Mouse (Mus musculus): ENCODE measurements around the gene Vwa7. TPM values are rescaled to one million over a fixed set of nuclear protein-coding genes. Genes with fewer than 3 reads are reported as not detected.
"Not testable (repeated sequence)": the region's sequence is repeated elsewhere in the genome, so short reads cannot be mapped to it uniquely, and the experiment has no call there.

Gene Vwa7
- total RNA-seq, 1 experiment = 0.31 TPM

- H3K9me3 ChIP-seq (ENCODE audit: control insufficient read depth, insufficient read depth, low read depth, low read length) = no peaks in the 10 kb centered on the region
- in situ Hi-C loops (cut with MboI; ENCODE audit: low sequenced_read_pairs in 2 of 2, unreplicated experiment in 2 of 2) = no loop called here
- H3K36me3 ChIP-seq (ENCODE audit: control insufficient read depth, insufficient read depth, low read length, poor library complexity, severe bottlenecking) = peaks cover 10% of the 10 kb centered on the region
- H3K9ac ChIP-seq (ENCODE audit: insufficient read depth, low read depth, low read length, poor library complexity, severe bottlenecking) = no peak overlapping the region
- H3K4me3 ChIP-seq (ENCODE audit: insufficient read depth in 1 of 2, low read depth in 1 of 2, low read length in 2 of 2, poor library complexity in 1 of 2, severe bottlenecking in 1 of 2) = no peak overlapping the region
- TF ChIP-seq ZC3H11A (IDR thresholded peaks at IDR 0.05; ENCODE audit: borderline replicate concordance, low read depth, low read length) (no peak), CHD2 (IDR thresholded peaks at IDR 0.05; ENCODE audit: low read depth, low read length) (no peak), MAFK (IDR thresholded peaks at IDR 0.05; ENCODE audit: insufficient read depth, low read depth, low read length) (no peak), ZNF384 (IDR thresholded peaks at IDR 0.05; ENCODE audit: low read depth, low read length) (no peak), HCFC1 (IDR thresholded peaks at IDR 0.05; ENCODE audit: borderline replicate concordance, insufficient read depth, low read length) (no peak)
- H3K4me1 ChIP-seq (ENCODE audit: control insufficient read depth in 2 of 2, insufficient read depth in 2 of 2, low read length in 2 of 2, poor library complexity in 1 of 2) = peaks cover 4 to 11% of the 10 kb centered on the region in 2 experiments; a peak in 3 of 4 replicates
- no peak for DNase-seq (ENCODE audit: low read depth, low spot score)
- no peak overlapping the region for H3K27ac ChIP-seq (ENCODE audit: insufficient read depth, low read depth, low read length, poor library complexity, severe bottlenecking)
These were observed 19.8 kb upstream of the Vwa7 start for GRCm38 (mm10) chr17:34996411-34997141.

GRCm38 (mm10) chr17:34997142-34997483, 19.3 kb upstream of the Vwa7 start:
- TF ChIP-seq HCFC1 (IDR thresholded peaks at IDR 0.05; ENCODE audit: borderline replicate concordance, insufficient read depth, low read length) = no peak
- no peak for TF ChIP-seq MAFK (IDR thresholded peaks at IDR 0.05; ENCODE audit: insufficient read depth, low read depth, low read length)
- no peak for TF ChIP-seq ZNF384 (IDR thresholded peaks at IDR 0.05; ENCODE audit: low read depth, low read length)
- TF ChIP-seq ZC3H11A (IDR thresholded peaks at IDR 0.05; ENCODE audit: borderline replicate concordance, low read depth, low read length) = no peak
- no peak for TF ChIP-seq CHD2 (IDR thresholded peaks at IDR 0.05; ENCODE audit: low read depth, low read length)
- Histone ChIP-seq H3K4me1 (ENCODE audit: control insufficient read depth in 2 of 2, insufficient read depth in 2 of 2, low read length in 2 of 2, poor library complexity in 1 of 2) (peaks cover 5 to 11% of the 10 kb centered on the region in 2 experiments; a peak in 3 of 4 replicates), H3K4me3 (ENCODE audit: insufficient read depth in 1 of 2, low read depth in 1 of 2, low read length in 2 of 2, poor library complexity in 1 of 2, severe bottlenecking in 1 of 2) (no peak overlapping the region), H3K27ac (ENCODE audit: insufficient read depth, low read depth, low read length, poor library complexity, severe bottlenecking) (no peak overlapping the region), H3K36me3 (ENCODE audit: control insufficient read depth, insufficient read depth, low read length, poor library complexity, severe bottlenecking) (peaks cover 10% of the 10 kb centered on the region), H3K9me3 (ENCODE audit: control insufficient read depth, insufficient read depth, low read depth, low read length) (no peaks in the 10 kb centered on the region), H3K9ac (ENCODE audit: insufficient read depth, low read depth, low read length, poor library complexity, severe bottlenecking) (no peak overlapping the region)
- no peak for DNase-seq (ENCODE audit: low read depth, low spot score)
- in situ Hi-C loops (cut with MboI; ENCODE audit: low sequenced_read_pairs in 2 of 2, unreplicated experiment in 2 of 2) = no loop called here

- H3K4me1 ChIP-seq (ENCODE audit: control insufficient read depth in 2 of 2, insufficient read depth in 2 of 2, low read length in 2 of 2, poor library complexity in 1 of 2) = peaks cover 13 to 18% of the 10 kb centered on the region in 2 experiments
- H3K9ac ChIP-seq (ENCODE audit: insufficient read depth, low read depth, low read length, poor library complexity, severe bottlenecking) = peak overlapping the region; percentile 86
- peaks cover 12% of the 10 kb centered on the region for H3K36me3 ChIP-seq (ENCODE audit: control insufficient read depth, insufficient read depth, low read length, poor library complexity, severe bottlenecking)
- H3K4me3 ChIP-seq (ENCODE audit: insufficient read depth in 1 of 2, low read depth in 1 of 2, low read length in 2 of 2, poor library complexity in 1 of 2, severe bottlenecking in 1 of 2) = peak overlapping the region; percentile 58 to 68; a peak in 3 of 4 replicates
- no peak for TF ChIP-seq ZNF384 (IDR thresholded peaks at IDR 0.05; ENCODE audit: low read depth, low read length)
- no peak for TF ChIP-seq ZC3H11A (IDR thresholded peaks at IDR 0.05; ENCODE audit: borderline replicate concordance, low read depth, low read length)
- TF ChIP-seq CHD2 (IDR thresholded peaks at IDR 0.05; ENCODE audit: low read depth, low read length) = no peak
- TF ChIP-seq MAFK (IDR thresholded peaks at IDR 0.05; ENCODE audit: insufficient read depth, low read depth, low read length) = no peak
- no peak for TF ChIP-seq HCFC1 (IDR thresholded peaks at IDR 0.05; ENCODE audit: borderline replicate concordance, insufficient read depth, low read length)
- no peak for DNase-seq (ENCODE audit: low read depth, low spot score)
- H3K9me3 ChIP-seq (ENCODE audit: control insufficient read depth, insufficient read depth, low read depth, low read length) = no peaks in the 10 kb centered on the region
- in situ Hi-C loops (cut with MboI; ENCODE audit: low sequenced_read_pairs in 2 of 2, unreplicated experiment in 2 of 2) = no loop called here
- H3K27ac ChIP-seq (ENCODE audit: insufficient read depth, low read depth, low read length, poor library complexity, severe bottlenecking) = 0 out of 2 replicates have a peak overlapping the region, but pooled peaks have one; percentile 8
These were observed 17.6 kb upstream of the Vwa7 start for GRCm38 (mm10) chr17:34998526-34999430.

GRCm38 (mm10) chr17:34999871-35000716, 16.3 kb upstream of the Vwa7 start:
- Histone ChIP-seq H3K36me3 (ENCODE audit: control insufficient read depth, insufficient read depth, low read length, poor library complexity, severe bottlenecking) (peaks cover 24% of the 10 kb centered on the region), H3K9ac (ENCODE audit: insufficient read depth, low read depth, low read length, poor library complexity, severe bottlenecking) (peak overlapping the region; percentile 93), H3K27ac (ENCODE audit: insufficient read depth, low read depth, low read length, poor library complexity, severe bottlenecking) (peak overlapping the region; percentile 85), H3K4me3 (ENCODE audit: insufficient read depth in 1 of 2, low read depth in 1 of 2, low read length in 2 of 2, poor library complexity in 1 of 2, severe bottlenecking in 1 of 2) (peak overlapping the region; percentile 69 to 80), H3K4me1 (ENCODE audit: control insufficient read depth in 2 of 2, insufficient read depth in 2 of 2, low read length in 2 of 2, poor library complexity in 1 of 2) (peaks cover 13 to 22% of the 10 kb centered on the region in 2 experiments)
- in situ Hi-C loops (cut with MboI; ENCODE audit: low sequenced_read_pairs in 2 of 2, unreplicated experiment in 2 of 2) = loop anchor here in 1 of 2 experiments (25.0 kb wide), 1 partner anchor 112 kb away; the partner anchor contains the start of genes Csnk2b, Gpank1, Ly6g5b and Ly6g5c
- DNase-seq (ENCODE audit: low read depth, low spot score); H3K9me3 ChIP-seq (ENCODE audit: control insufficient read depth, insufficient read depth, low read depth, low read length): not testable (repeated sequence)

Measured in ES-E14 (cell line).